Mouse (Mus musculus): ENCODE measurements around the gene Zfp382. TPM values are rescaled to one million over a fixed set of nuclear protein-coding genes. Genes with fewer than 3 reads are reported as not detected.

Gene Zfp382
- 21.3 and 22.3 TPM in 2 replicates for polyA plus RNA-seq (2015; fragmentation: Nextera tagmentation; extraction: Ambion mirVana)

GRCm38 (mm10) chr7:30121308-30122187 lies at the start of gene Zfp382:
Gene Zfp382, plus strand, starts transcription at chr7:30121942.
- peak; percentile 97 for ATAC-seq (ENCODE audit: low FRiP score, low read depth)
- peaks cover 13% of the 10 kb centered on the region for H3K4me1 ChIP-seq (replicated peaks)
- H3K36me3 ChIP-seq = 0 out of 2 replicates have a peak, but pooled peaks cover 1% of the 10 kb centered on the region
- no peaks in the 10 kb centered on the region for H3K9me3 ChIP-seq
- H3K27ac ChIP-seq (replicated peaks) = peak within 1 kb of the TSS; percentile 87
- H3K27me3 ChIP-seq = no peaks in the 10 kb centered on the region
- H3K9ac ChIP-seq = peak within 1 kb of the TSS; percentile 60
- peak within 1 kb of the TSS; percentile 60 for H3K4me3 ChIP-seq
- under 1% methylated on average over 60 of the region's 61 CpGs for WGBS
- peak within 1 kb of the TSS; percentile 80 for H3K4me2 ChIP-seq

GRCm38 (mm10) chr7:30072146-30073028 lies 49.4 kb upstream of the Zfp382 start, which contains the start of gene Zfp82:
Gene Zfp82, minus strand, starts transcription at chr7:30072900.
- peaks cover 14% of the 10 kb centered on the region for H3K36me3 ChIP-seq
- peak within 1 kb of the TSS; percentile 98 for H3K4me2 ChIP-seq
- H3K9ac ChIP-seq = peak within 1 kb of the TSS; percentile 84
- no peaks in the 10 kb centered on the region for H3K9me3 ChIP-seq
- peak within 1 kb of the TSS; percentile 92 for H3K4me3 ChIP-seq
- H3K4me1 ChIP-seq (replicated peaks) = peaks cover 19% of the 10 kb centered on the region
- peak; percentile 94 for ATAC-seq (ENCODE audit: low FRiP score, low read depth)
- peak within 1 kb of the TSS; percentile 91 for H3K27ac ChIP-seq (replicated peaks)
- no peaks in the 10 kb centered on the region for H3K27me3 ChIP-seq
- under 1% methylated on average over 50 of the region's 50 CpGs for WGBS

- Histone ChIP-seq H3K9me3 (no peaks in the 10 kb centered on the region), H3K27ac (replicated peaks) (no peak overlapping the region), H3K4me2 (no peak overlapping the region), H3K4me3 (no peak overlapping the region), H3K9ac (no peak overlapping the region), H3K36me3 (peaks cover 34% of the 10 kb centered on the region), H3K27me3 (no peaks in the 10 kb centered on the region), H3K4me1 (replicated peaks) (peaks cover 31% of the 10 kb centered on the region)
- 95% methylated on average over 9 of the region's 9 CpGs for WGBS
- no peak for ATAC-seq (ENCODE audit: low FRiP score, low read depth)
Observed at GRCm38 (mm10) chr7:30086524-30086923, 35.2 kb upstream of the Zfp382 start.

GRCm38 (mm10) chr7:30089405-30089804 lies 32.3 kb upstream of the Zfp382 start:
- Histone ChIP-seq H3K4me1 (replicated peaks) (peaks cover 37% of the 10 kb centered on the region), H3K27me3 (no peaks in the 10 kb centered on the region), H3K4me2 (peak overlapping the region; percentile 88), H3K4me3 (peak overlapping the region; percentile 58), H3K27ac (replicated peaks) (no peak overlapping the region; the same call in 1 of the 2 replicates), H3K36me3 (peaks cover 22% of the 10 kb centered on the region), H3K9me3 (no peaks in the 10 kb centered on the region), H3K9ac (peak overlapping the region; percentile 64)
- WGBS = 15% methylated on average over 6 of the region's 6 CpGs
- ATAC-seq (ENCODE audit: low FRiP score, low read depth) = no peak

GRCm38 (mm10) chr7:30090092-30090969 lies 31.4 kb upstream of the Zfp382 start, which contains the start of the genes Gm26920 and Zfp566:
Gene Gm26920, minus strand, starts transcription at chr7:30090410.
Gene Zfp566, minus strand, starts transcription at chr7:30090527.
- Histone ChIP-seq H3K9me3 (no peaks in the 10 kb centered on the region), H3K27ac (replicated peaks) (peak within 1 kb of the TSS; percentile 91), H3K27me3 (no peaks in the 10 kb centered on the region), H3K4me2 (peak within 1 kb of the TSS; percentile 88), H3K9ac (peak within 1 kb of the TSS; percentile 64), H3K36me3 (peaks cover 14% of the 10 kb centered on the region), H3K4me3 (peak within 1 kb of the TSS; percentile 58), H3K4me1 (replicated peaks) (peaks cover 38% of the 10 kb centered on the region)
- under 1% methylated on average over 40 of the region's 40 CpGs for WGBS
- ATAC-seq (ENCODE audit: low FRiP score, low read depth) = peak; percentile 94

GRCm38 (mm10) chr7:30090970-30091585 lies 30.7 kb upstream of the Zfp382 start:
- 7% methylated on average over 9 of the region's 9 CpGs for WGBS
- Histone ChIP-seq H3K9me3 (no peaks in the 10 kb centered on the region), H3K4me3 (peak overlapping the region; percentile 58), H3K9ac (peak overlapping the region; percentile 64), H3K36me3 (peaks cover 6% of the 10 kb centered on the region; the same call in 1 of the 2 replicates), H3K4me1 (replicated peaks) (peaks cover 41% of the 10 kb centered on the region), H3K27me3 (no peaks in the 10 kb centered on the region), H3K27ac (replicated peaks) (peak overlapping the region; percentile 91), H3K4me2 (peak overlapping the region; percentile 88)
- ATAC-seq (ENCODE audit: low FRiP score, low read depth) = no peak

GRCm38 (mm10) chr7:30092666-30093065 lies 29.1 kb upstream of the Zfp382 start:
- no peaks in the 10 kb centered on the region for H3K27me3 ChIP-seq
- H3K4me1 ChIP-seq (replicated peaks) = peaks cover 48% of the 10 kb centered on the region
- H3K36me3 ChIP-seq = no peaks in the 10 kb centered on the region
- H3K9ac ChIP-seq = no peak overlapping the region
- ATAC-seq (ENCODE audit: low FRiP score, low read depth) = no peak
- no peaks in the 10 kb centered on the region for H3K9me3 ChIP-seq
- H3K4me2 ChIP-seq = no peak overlapping the region
- no peak overlapping the region for H3K27ac ChIP-seq (replicated peaks)
- WGBS = 83% methylated on average over 9 of the region's 9 CpGs
- no peak overlapping the region for H3K4me3 ChIP-seq

GRCm38 (mm10) chr7:30093918-30094415 lies 27.8 kb upstream of the Zfp382 start:
- Histone ChIP-seq H3K27ac (replicated peaks) (peak overlapping the region; percentile 98), H3K9me3 (no peaks in the 10 kb centered on the region), H3K9ac (peak overlapping the region; percentile 94), H3K4me2 (peak overlapping the region; percentile 54), H3K27me3 (no peaks in the 10 kb centered on the region), H3K36me3 (peaks cover 7% of the 10 kb centered on the region; the same call in 1 of the 2 replicates), H3K4me3 (peak overlapping the region; percentile 81), H3K4me1 (replicated peaks) (peaks cover 39% of the 10 kb centered on the region)
- ATAC-seq (ENCODE audit: low FRiP score, low read depth) = no peak
- 75% methylated on average over 6 of the region's 6 CpGs for WGBS

GRCm38 (mm10) chr7:30094646-30095429 lies 26.9 kb upstream of the Zfp382 start, which contains the start of gene Zfp260:
Gene Zfp260, plus strand, starts transcription at chr7:30094777.
- Histone ChIP-seq H3K36me3 (peaks cover 15% of the 10 kb centered on the region; the same call in 1 of the 2 replicates), H3K27me3 (no peaks in the 10 kb centered on the region), H3K9ac (peak within 1 kb of the TSS; percentile 94), H3K4me1 (replicated peaks) (peaks cover 36% of the 10 kb centered on the region), H3K9me3 (no peaks in the 10 kb centered on the region), H3K27ac (replicated peaks) (peak within 1 kb of the TSS; percentile 98), H3K4me3 (peak within 1 kb of the TSS; percentile 81), H3K4me2 (peak within 1 kb of the TSS; percentile 54)
- WGBS = under 1% methylated on average over 26 of the region's 26 CpGs
- ATAC-seq (ENCODE audit: low FRiP score, low read depth) = peak; percentile 82

Measured in hindbrain, embryonic 15.5 days (tissue).